Mouse (Mus musculus) lung, embryonic 14.5 days (tissue): ENCODE measurements around the gene Tent5c. TPM values are rescaled to one million over a fixed set of nuclear protein-coding genes. Genes with fewer than 3 reads are reported as not detected.

Experiments
- ATAC-seq: fragments of 200-750 bp; cut with Nextera tagmentation; 2 replicates; pipeline ENCODE4 v1.8.0; 2017; ENCODE audit warnings: mild to moderate bottlenecking, moderate TSS enrichment, moderate library complexity; ENCODE audit not compliant: insufficient read depth
- DNase-seq: peaks from one replicate; pipeline ENCODE4 v3.0.0-alpha.2; 2015
- H3K27ac ChIP-seq: fragments of 300-500 bp; sonication (generic); 2 replicates; pipeline ENCODE4 v1.5.1; 2014; ENCODE audit warnings: low read depth, mild to moderate bottlenecking, moderate library complexity
- H3K27me3 ChIP-seq: fragments of 300-500 bp; sonication (generic); 2 replicates; pipeline ENCODE4 v1.6.1; 2014; ENCODE audit warnings: low read length, control low read depth; ENCODE audit not compliant: insufficient read depth
- H3K36me3 ChIP-seq: fragments of 300-500 bp; sonication (generic); 2 replicates; pipeline ENCODE4 v1.6.1; 2014; ENCODE audit warnings: control low read depth; ENCODE audit not compliant: insufficient read depth
- H3K4me1 ChIP-seq: fragments of 300-500 bp; sonication (generic); 2 replicates; pipeline ENCODE4 v1.6.1; 2014; ENCODE audit warnings: antibody characterized with exemption, control low read depth; ENCODE audit not compliant: insufficient read depth
- H3K4me2 ChIP-seq: fragments of 300-500 bp; sonication (generic); 2 replicates; pipeline ENCODE4 v1.6.1; 2014; ENCODE audit warnings: mild to moderate bottlenecking
- H3K4me3 ChIP-seq: fragments of 300-500 bp; sonication (generic); 2 replicates; pipeline ENCODE4 v1.5.1; 2014; ENCODE audit warnings: low read depth, low read length
- H3K9ac ChIP-seq: fragments of 300-500 bp; sonication (generic); 2 replicates; pipeline ENCODE4 v1.6.1; 2014
- H3K9me3 ChIP-seq: fragments of 300-500 bp; sonication (generic); 2 replicates; pipeline ENCODE4 v1.6.1; 2016; ENCODE audit warnings: low read depth, low read length, control low read depth
- CTCF ChIP-seq: IDR thresholded peaks from 2 replicates; pipeline ENCODE4 v1.5.1; 2016; ENCODE audit warnings: antibody characterized with exemption, low read depth
- WGBS: fragments of 180-500 bp; shearing (Covaris S2); extraction: QIAGEN DNeasy Blood & Tissue Kit; methylation state at CpG from one replicate; pipeline ENCODE4 v1.1.7; 2014; 5-methylcytosine and 5-hydroxymethylcytosine counted together
- polyA plus RNA-seq: library from polyadenylated mRNA; unstranded; fragments of >200 nt; fragmentation: Nextera tagmentation; extraction: Ambion mirVana; gene quantifications from 2 replicates; pipeline ENCODE4 v1.2.1, GENCODE M21; 2014

The Tent5c gene
- 6.9 and 8.7 TPM in 2 replicates for polyA plus RNA-seq

GRCm38 (mm10) chr3:100489133-100490009, at the start of gene Tent5c:
Tent5c (minus strand) TSS chr3:100489324.
- Histone ChIP-seq H3K4me3 (peak within 1 kb of the TSS; percentile 52), H3K27ac (no peak within 1 kb of the TSS), H3K4me1 (no peaks in the 10 kb centered on the region), H3K9ac (peak within 1 kb of the TSS; percentile 59), H3K9me3 (no peaks in the 10 kb centered on the region), H3K4me2 (peak within 1 kb of the TSS; percentile 96), H3K27me3 (peaks cover 13% of the 10 kb centered on the region; the same call in 1 of the 2 replicates), H3K36me3 (no peaks in the 10 kb centered on the region)
- DNase-seq (peak; percentile 98), ATAC-seq (peak; percentile 94)
- WGBS = under 1% methylated on average over 64 of the region's 73 CpGs
- TF ChIP-seq CTCF = no peak

- WGBS = 96% methylated on average over 2 of the region's 2 CpGs
- Histone ChIP-seq H3K9ac (no peak overlapping the region), H3K4me1 (no peaks in the 10 kb centered on the region), H3K36me3 (no peaks in the 10 kb centered on the region), H3K27me3 (no peaks in the 10 kb centered on the region), H3K4me2 (no peak overlapping the region), H3K4me3 (no peak overlapping the region), H3K27ac (no peak overlapping the region), H3K9me3 (no peaks in the 10 kb centered on the region)
- DNase-seq = no peak
- no peak for TF ChIP-seq CTCF
- ATAC-seq = no peak
Measured at GRCm38 (mm10) chr3:100536686-100537085, 47.6 kb upstream of the Tent5c start.

GRCm38 (mm10) chr3:100535902-100536301, 46.8 kb upstream of the Tent5c start:
- Histone ChIP-seq H3K36me3 (no peaks in the 10 kb centered on the region), H3K9ac (no peak overlapping the region), H3K27ac (no peak overlapping the region), H3K4me3 (no peak overlapping the region), H3K4me1 (no peaks in the 10 kb centered on the region), H3K27me3 (no peaks in the 10 kb centered on the region), H3K9me3 (no peaks in the 10 kb centered on the region), H3K4me2 (no peak overlapping the region)
- DNase-seq (no peak), ATAC-seq (no peak)
- TF ChIP-seq CTCF = no peak
- 50% methylated on average over 4 of the region's 4 CpGs for WGBS

GRCm38 (mm10) chr3:100535298-100535697, 46.2 kb upstream of the Tent5c start:
- no peak for TF ChIP-seq CTCF
- ATAC-seq (no peak), DNase-seq (no peak)
- Histone ChIP-seq H3K4me3 (no peak overlapping the region), H3K27me3 (no peaks in the 10 kb centered on the region), H3K27ac (no peak overlapping the region), H3K9me3 (no peaks in the 10 kb centered on the region), H3K36me3 (no peaks in the 10 kb centered on the region), H3K4me2 (no peak overlapping the region), H3K4me1 (no peaks in the 10 kb centered on the region), H3K9ac (no peak overlapping the region)
- 28% methylated on average over 3 of the region's 3 CpGs for WGBS

- Histone ChIP-seq H3K4me2 (no peak overlapping the region), H3K27ac (no peak overlapping the region), H3K36me3 (no peaks in the 10 kb centered on the region), H3K4me3 (no peak overlapping the region), H3K9me3 (no peaks in the 10 kb centered on the region), H3K4me1 (no peaks in the 10 kb centered on the region), H3K27me3 (no peaks in the 10 kb centered on the region), H3K9ac (no peak overlapping the region)
- TF ChIP-seq CTCF = no peak
- DNase-seq = no peak
- no peak for ATAC-seq
- WGBS = 83% methylated on average over 3 of the region's 3 CpGs
Measured at GRCm38 (mm10) chr3:100534394-100534793, 45.3 kb upstream of the Tent5c start.

GRCm38 (mm10) chr3:100533429-100533828, 44.3 kb upstream of the Tent5c start:
- H3K27me3 ChIP-seq = no peaks in the 10 kb centered on the region
- DNase-seq (no peak), ATAC-seq (no peak)

GRCm38 (mm10) chr3:100530919-100531318, 41.8 kb upstream of the Tent5c start:
- ATAC-seq = no peak

More at GRCm38 (mm10) chr3:100533429-100533828, 44.3 kb upstream of the Tent5c start:
- Histone ChIP-seq H3K27ac (no peak overlapping the region), H3K4me2 (no peak overlapping the region), H3K9me3 (no peaks in the 10 kb centered on the region), H3K4me1 (no peaks in the 10 kb centered on the region), H3K36me3 (no peaks in the 10 kb centered on the region), H3K4me3 (no peak overlapping the region), H3K9ac (no peak overlapping the region)
- TF ChIP-seq CTCF = no peak

More at GRCm38 (mm10) chr3:100530919-100531318, 41.8 kb upstream of the Tent5c start:
- Histone ChIP-seq H3K27ac (no peak overlapping the region), H3K4me1 (no peaks in the 10 kb centered on the region), H3K27me3 (no peaks in the 10 kb centered on the region), H3K4me3 (no peak overlapping the region), H3K4me2 (no peak overlapping the region), H3K9me3 (no peaks in the 10 kb centered on the region), H3K36me3 (no peaks in the 10 kb centered on the region), H3K9ac (no peak overlapping the region)
- no peak for TF ChIP-seq CTCF
- no peak for DNase-seq
- 79% methylated on average over 5 of the region's 5 CpGs for WGBS
